Mouse (Mus musculus) brown adipose tissue, adult 24 weeks (tissue): ENCODE measurements around the gene Chdh. TPM values are rescaled to one million over a fixed set of nuclear protein-coding genes. Genes with fewer than 3 reads are reported as not detected.

Experiments used
- H3K27ac ChIP-seq: fragments of 200-500 bp; replicated peaks from 2 replicates; pipeline ENCODE4 v1.5.1; 2012; ENCODE audit warnings: low read depth, mild to moderate bottlenecking, low read length
- H3K4me1 ChIP-seq: fragments of 200-500 bp; 2 replicates; pipeline ENCODE4 v1.6.1; 2012; ENCODE audit warnings: low read length, mixed read lengths; ENCODE audit not compliant: control insufficient read depth, insufficient read depth, insufficient read length
- H3K4me3 ChIP-seq: fragments of 200-500 bp; 2 replicates; pipeline ENCODE4 v1.5.1; 2012; ENCODE audit warnings: low read depth, mild to moderate bottlenecking, low read length, moderate library complexity; ENCODE audit not compliant: insufficient read depth
- polyA plus RNA-seq: library from polyadenylated mRNA; stranded (reverse); fragments of >200 nt; gene quantifications from 2 replicates; pipeline ENCODE4 v1.2.4, GENCODE M21; 2012; ENCODE audit not compliant: missing spikeins, insufficient read depth, insufficient read length

The Chdh gene
- polyA plus RNA-seq, 1 experiment: 28.5 TPM

DNA sequence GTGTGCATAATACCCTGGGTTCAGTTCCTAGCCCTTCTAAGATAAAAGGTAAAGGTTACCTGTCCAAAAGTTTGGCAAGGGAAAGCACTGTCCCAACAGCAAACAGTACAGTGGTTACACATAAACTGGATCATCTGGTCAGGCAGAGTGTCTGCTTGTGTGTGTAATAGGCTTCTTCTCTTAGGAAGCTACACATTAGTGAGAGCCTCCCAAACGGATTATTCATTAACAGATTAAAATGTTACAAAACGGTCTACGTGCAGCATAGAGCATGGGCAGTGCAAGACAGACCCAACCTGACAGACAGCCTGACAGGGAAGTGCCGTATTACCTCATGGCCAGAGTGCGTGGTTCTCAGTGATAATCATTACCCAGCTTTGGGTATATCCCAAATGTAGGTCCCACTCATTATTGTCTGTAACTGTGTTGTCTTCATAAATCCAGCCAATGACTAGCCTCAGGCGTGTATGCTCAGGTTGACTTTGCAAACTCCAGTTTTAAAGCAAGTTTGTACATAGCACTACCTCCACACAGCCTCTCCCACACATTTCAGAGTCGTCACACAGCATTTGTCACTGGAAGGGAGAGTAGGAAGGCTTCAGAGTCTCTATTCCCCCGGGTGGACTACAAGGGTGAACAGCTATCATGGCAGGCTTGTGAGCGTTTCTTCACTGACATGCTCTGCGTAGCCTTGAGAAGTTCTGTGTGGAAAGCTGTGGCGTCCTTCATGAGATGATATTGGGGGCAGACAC, 12.6 kb upstream of the Chdh start:
- Histone ChIP-seq H3K4me1 (peaks cover 2% of the 10 kb centered on the region; the same call in 1 of the 2 replicates), H3K4me3 (no peak overlapping the region), H3K27ac (no peak overlapping the region)

DNA sequence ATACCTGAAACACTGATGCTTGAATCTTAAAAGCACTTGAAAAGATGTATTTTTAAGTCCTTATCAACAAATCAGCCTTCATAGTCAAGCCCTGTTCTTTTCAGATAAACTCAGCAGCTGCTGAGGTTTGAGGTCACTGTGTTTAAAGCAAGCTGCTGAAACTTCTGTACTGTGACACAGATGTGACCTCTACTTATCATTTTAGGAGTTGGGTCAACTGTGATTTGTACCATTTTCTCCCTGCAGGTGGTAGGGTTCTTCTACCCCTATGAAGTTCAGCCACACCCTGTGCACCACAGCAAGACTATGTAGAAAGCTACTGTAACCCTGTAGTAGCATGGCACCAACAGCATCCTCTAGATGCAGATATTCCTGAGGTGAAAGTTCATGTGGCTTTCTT, 11.5 kb upstream of the Chdh start:
- Histone ChIP-seq H3K4me1 (peaks cover 2% of the 10 kb centered on the region; the same call in 1 of the 2 replicates), H3K27ac (no peak overlapping the region)

DNA sequence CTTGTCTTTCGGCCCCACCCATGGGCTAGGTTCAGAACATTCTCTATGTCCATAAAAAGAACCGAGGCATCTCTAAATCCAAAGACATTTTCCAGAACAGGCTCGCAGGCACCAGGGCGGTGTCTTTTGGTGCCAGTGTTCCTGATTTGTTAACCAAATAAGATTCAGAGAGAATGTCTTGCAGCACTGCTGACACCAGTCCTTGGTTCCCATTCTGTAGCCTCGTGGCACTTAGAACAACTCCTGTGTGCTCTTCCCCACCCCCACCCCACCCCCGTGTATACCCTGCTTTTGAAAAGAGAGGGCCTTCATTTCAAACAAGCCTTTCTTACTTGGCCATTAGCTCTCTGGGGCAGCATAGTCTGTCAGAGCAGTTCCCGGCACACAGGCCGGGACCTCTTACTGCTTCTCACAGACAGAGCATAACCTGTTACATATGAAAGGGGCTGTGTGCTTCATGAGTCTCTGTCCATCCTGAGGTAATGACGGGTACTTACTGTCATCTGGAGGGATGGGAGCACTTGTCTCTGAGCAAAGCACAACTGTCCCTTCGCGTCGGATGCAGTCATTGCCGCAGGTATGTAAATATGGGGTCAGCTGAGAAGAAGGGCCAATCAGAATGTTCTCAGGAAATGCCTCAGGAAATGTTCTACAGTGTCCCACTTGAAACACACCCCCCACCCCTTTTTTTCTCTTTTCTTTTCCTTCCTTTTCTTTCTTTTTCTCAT, 9.9 kb upstream of the Chdh start:
- H3K4me3 ChIP-seq: no peak overlapping the region
- H3K4me1 ChIP-seq: peaks cover 2% of the 10 kb centered on the region; the same call in 1 of the 2 replicates
- H3K27ac ChIP-seq: no peak overlapping the region

More for the DNA sequence above, 11.5 kb upstream of the Chdh start:
- no peak overlapping the region for H3K4me3 ChIP-seq

DNA sequence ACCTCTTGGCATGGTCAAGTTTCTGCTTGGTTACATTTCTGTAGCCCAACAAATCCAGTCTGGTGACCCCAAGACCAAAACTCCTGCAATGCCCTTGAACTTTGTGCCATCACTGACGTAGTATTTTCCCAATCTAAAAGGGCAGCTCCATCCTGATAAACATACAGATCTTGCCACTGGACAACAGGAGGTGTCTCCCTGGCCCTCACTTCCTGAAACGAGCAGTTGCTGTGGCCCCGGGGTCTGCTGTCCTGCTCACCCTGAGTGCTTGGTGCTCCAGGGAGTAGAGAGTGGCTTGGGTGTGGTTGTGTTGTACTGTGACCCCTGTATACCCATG, 9.4 kb upstream of the Chdh start:
- no peak overlapping the region for H3K27ac ChIP-seq
- H3K4me1 ChIP-seq: peaks cover 2% of the 10 kb centered on the region; the same call in 1 of the 2 replicates
- no peak overlapping the region for H3K4me3 ChIP-seq

DNA sequence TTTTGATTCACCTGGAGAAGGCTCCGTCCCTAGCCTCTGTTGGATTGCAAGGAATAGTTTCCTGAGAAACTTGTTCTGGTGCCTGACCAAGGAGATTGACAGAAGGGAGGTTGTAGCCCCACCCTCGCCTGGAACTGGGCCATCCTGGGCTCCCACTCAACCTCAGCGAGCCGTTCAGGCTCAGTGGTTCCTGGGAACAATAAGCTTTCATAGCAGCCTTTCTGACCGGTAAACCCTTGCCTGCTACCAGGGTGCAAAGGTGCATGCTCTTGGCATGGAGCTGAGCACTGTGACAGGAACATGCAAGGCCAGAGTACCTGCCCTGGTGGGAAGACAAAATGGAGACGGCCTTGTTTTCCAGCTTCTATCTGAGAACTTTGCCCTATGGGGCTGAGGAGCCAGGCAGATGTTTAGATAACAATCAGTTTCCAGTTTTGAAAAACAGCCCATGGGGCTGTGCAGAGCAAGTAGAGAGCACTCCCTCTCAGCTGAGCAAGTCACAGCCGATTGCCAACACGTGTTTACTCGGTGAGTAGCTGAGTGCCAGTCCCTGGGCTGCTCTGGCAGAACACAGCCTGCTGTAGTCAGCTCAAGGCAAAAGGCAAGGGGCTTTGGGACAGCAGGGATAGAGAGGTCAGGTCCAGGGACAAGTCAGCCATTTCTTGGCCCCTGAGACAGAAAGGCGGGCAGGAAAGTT, 1.2 kb downstream of the Chdh start:
- peak overlapping the region; percentile 77 for H3K27ac ChIP-seq
- H3K4me1 ChIP-seq: peaks cover 12% of the 10 kb centered on the region
- peak overlapping the region; percentile 65 for H3K4me3 ChIP-seq

DNA sequence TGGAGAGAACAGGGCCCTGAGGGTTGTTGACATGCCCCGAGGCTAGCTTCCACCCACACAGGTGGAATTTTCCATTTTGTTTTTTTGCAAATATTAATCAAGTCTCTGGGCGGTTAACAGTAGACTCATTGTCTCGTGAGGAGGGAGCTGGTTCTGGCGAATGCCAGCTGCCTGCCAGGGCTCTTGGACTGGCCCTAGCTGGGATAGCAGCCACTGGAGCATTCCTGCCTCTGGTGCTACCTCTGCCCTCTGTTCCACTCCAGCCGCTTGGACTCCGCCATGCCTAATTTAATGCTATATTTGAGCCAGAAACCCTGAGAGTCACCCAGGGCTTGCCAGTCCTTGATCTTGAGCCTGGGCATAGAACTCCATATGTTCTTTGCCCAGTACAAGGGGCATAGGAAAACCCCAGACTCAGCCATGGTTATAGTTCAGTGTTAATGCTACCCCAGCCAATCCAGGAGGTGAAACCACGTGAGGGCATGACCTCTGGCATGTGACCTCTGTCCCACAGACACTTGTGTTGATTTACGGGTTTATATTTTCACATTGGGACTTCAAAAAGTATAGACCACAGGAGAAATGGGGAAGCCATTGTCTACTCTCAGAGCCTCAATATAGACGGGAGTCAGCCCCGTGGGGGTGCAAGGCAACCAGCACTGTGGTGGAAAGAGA, 3.2 kb downstream of the Chdh start:
- H3K4me3 ChIP-seq: no peak overlapping the region

DNA sequence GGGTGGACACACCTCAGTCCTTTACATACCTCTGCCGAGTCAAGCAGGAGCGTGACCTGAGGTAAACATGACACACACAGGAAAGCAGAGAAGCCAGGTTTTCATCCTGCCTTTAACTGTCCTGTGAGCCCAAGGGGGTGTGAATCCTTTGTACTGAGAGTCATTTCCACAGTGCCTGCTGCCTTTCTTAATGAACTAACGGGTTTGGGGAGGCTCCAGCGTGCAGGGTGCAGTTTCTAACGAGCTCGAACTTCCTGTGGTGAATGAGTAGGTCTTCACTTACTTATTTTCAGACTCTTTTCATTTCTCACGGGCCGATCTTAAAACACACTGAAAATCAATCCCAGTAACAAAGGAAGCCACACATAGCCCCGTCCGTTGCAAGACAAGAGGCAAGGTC, 5.7 kb downstream of the Chdh start:
- peaks cover 38% of the 10 kb centered on the region for H3K4me1 ChIP-seq
- H3K4me3 ChIP-seq: no peak overlapping the region
- H3K27ac ChIP-seq: peak overlapping the region; percentile 65; the same call in 1 of the 2 replicates

More for the DNA sequence above, 3.2 kb downstream of the Chdh start:
- H3K27ac ChIP-seq: peak overlapping the region; percentile 97
- H3K4me1 ChIP-seq: peaks cover 23% of the 10 kb centered on the region

DNA sequence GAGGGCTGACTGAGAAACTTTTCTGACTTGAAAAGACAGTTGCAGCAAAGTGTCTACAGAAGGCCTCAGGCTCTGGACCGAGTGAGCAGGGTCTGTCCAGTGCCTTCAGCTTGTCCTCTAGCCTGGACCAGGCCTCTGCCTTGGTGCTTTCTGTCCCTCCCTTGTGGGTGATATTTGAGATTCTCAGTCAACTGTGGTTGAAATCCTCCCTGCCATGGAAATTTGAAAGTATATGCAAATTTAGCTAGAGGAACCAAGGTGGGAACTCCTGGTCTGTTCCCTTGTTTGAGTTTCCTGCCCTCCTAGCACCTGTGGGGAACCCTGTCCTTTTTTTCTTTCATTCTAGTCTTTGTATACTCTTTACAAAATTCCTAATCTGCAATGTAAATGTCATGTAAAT, 6.2 kb downstream of the Chdh start:
- Histone ChIP-seq H3K4me3 (no peak overlapping the region), H3K27ac (peak overlapping the region; percentile 65), H3K4me1 (peaks cover 38% of the 10 kb centered on the region)

DNA sequence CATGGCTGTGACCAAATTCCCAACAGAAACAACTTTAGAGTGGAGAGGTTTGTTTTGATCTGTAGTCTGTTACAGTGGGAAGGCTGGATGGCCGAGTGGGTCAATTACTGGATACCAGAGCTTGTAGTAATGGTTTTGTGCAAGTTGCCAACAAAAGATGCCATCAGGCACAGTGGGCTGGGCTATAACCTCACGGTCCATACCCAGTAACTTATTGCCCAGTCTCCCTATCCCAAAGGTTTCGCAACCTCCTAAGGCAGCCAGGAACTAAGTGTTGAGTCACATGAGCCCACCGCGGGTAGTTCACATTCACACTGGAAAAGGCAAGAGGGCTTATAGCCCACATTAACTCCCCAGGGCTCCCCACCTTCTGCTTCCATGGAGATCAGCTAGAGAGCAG, 7.8 kb downstream of the Chdh start:
- H3K4me1 ChIP-seq: peaks cover 31% of the 10 kb centered on the region
- peak overlapping the region; percentile 92 for H3K27ac ChIP-seq
- H3K4me3 ChIP-seq: no peak overlapping the region

DNA sequence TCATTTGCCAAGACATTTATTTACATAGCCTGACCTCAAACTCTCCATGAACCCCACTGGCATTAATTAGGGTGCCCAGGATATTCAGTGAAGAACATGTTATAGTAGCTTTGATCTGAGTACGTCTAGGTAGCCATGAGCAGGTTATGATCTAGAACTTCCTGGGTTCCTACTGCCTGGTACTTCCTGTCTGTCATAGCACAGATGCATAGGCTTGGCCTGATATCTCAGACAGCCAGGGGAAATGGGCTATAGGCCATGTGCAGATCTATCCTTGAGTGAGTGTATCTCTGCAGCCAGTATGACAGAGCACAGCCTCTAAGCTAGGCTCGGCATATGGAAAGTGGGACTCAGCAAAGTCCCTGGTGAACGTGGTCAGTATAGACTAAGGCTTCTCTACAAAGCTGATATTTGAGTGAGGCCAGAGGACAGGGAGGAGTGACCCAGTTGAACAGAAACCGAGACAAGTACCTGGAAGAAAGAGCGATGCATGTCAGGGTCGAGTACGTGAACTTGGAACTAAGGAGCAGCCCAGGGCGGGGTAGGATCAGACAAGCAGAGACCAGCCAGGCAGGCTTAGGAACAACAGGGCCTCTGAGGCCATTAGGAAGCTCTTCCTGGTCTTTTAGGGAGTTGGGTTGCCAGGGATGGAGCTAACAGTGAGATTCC, 9.1 kb downstream of the Chdh start:
- Histone ChIP-seq H3K27ac (peak overlapping the region; percentile 90), H3K4me1 (peaks cover 31% of the 10 kb centered on the region)

DNA sequence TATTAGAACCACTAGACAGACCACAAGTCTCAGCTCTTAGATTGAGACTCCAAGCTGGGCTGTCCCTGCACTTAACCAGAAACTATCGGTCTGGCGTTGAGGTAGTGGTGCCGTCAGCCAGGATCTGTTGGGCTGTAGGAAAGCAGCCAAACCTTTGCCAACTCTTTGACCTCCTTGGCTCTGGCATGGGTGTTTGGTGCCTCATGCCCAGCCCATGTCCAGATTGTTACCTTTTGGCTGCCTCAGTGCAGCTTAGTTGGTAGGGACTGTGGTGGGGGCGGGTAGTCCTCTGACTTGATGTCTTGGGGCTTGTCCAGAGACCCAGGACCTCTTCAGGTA, 9.6 kb downstream of the Chdh start:
- H3K4me3 ChIP-seq: no peak overlapping the region
- H3K27ac ChIP-seq: peak overlapping the region; percentile 90
- peaks cover 31% of the 10 kb centered on the region for H3K4me1 ChIP-seq

More for the DNA sequence above, 9.1 kb downstream of the Chdh start:
- no peak overlapping the region for H3K4me3 ChIP-seq

DNA sequence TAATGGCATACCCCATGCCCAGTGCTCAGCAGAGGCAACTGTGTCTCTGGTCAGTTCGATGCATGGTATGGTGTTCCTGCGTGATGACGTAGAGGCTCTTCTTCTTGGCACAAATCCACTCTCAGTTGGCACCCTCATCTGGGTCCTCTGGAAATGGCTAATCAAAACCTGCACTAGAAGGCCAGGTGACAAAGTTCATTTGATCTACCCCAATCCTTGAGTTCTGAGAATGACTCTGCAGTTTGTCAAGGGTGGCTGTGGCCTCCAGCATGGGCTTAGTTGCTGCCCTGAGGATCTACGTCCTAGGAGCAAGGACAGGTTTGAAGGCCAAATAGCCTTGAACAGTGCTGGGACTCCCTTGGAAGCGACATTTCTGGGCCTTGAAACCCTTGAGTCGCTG, 10.0 kb downstream of the Chdh start:
- H3K27ac ChIP-seq: peak overlapping the region; percentile 41
- H3K4me1 ChIP-seq: peaks cover 31% of the 10 kb centered on the region
- H3K4me3 ChIP-seq: no peak overlapping the region

DNA sequence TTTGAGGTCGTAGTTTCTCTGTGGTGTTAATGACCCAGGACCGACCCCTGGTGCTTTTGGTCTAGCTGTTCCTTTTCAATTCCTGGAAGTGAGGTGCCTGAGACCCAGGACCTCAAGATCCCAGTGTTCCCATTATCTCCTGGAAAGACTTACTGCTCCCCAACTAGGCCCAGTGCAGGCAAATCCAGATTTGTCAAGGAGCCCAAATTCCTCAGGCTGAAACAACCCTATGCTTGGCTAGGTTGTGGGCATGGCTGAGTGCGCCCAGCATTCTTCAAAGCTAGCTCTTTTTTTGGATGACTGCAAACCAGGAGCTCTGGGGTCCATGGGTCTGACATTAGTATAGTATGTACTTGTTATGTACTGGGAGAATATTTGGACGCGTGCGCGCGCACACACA, 10.6 kb downstream of the Chdh start:
- no peak overlapping the region for H3K4me3 ChIP-seq
- H3K27ac ChIP-seq: peak overlapping the region; percentile 41
- H3K4me1 ChIP-seq: peaks cover 31% of the 10 kb centered on the region

DNA sequence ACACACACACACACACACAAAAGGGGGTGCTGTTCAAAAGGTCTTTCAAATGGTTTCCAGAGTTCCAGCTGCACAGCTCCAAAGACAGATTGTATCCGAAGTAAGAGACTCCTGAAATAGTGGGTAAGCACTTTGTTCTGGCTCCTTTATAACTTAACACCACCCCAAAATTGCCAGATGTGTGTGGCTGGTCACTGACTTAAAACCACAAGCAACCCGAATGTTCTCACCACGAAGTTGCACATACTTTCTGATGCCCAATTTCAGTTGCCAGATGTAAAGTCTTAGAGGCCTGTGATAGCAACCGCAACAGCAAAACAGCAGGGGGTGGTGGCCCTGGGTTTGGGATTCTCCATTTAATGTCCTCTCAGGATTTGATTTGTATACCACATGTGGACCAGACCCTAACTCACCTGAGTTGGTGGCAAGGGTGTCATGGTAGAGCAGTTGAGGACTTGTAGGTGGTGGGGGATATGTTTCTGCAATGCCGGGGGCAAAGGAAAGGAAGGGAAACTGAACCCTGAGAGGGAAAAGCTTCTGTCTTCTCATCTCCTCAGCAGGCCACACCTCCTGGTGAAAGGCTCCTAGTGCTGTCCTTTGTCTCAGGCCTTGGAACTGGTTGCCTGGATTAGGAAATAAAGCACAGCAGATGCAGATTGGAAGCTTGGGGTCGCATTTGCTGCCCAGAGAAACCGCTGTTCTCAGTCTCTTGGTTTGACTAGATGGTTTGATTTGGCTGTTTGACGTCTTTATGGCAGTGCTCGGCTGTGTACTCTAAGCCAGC, 11.2 kb downstream of the Chdh start:
- Histone ChIP-seq H3K27ac (peak overlapping the region; percentile 36; the same call in 1 of the 2 replicates), H3K4me3 (no peak overlapping the region)

More for the DNA sequence above, 11.2 kb downstream of the Chdh start:
- H3K4me1 ChIP-seq: peaks cover 29% of the 10 kb centered on the region
